Mouse (Mus musculus) E14TG2a.4 (cell line): ENCODE results near the gene E4f1.

Experiments used
- CTCF ChIP-seq: conservative IDR thresholded peaks from 2 replicates; pipeline ENCODE4 v1.5.1; 2014; ENCODE audit warnings: low read length
- NANOG ChIP-seq: IDR thresholded peaks from 2 replicates; pipeline ENCODE4 v1.6.1; 2014; ENCODE audit warnings: borderline replicate concordance, low read length, mixed read lengths

DNA sequence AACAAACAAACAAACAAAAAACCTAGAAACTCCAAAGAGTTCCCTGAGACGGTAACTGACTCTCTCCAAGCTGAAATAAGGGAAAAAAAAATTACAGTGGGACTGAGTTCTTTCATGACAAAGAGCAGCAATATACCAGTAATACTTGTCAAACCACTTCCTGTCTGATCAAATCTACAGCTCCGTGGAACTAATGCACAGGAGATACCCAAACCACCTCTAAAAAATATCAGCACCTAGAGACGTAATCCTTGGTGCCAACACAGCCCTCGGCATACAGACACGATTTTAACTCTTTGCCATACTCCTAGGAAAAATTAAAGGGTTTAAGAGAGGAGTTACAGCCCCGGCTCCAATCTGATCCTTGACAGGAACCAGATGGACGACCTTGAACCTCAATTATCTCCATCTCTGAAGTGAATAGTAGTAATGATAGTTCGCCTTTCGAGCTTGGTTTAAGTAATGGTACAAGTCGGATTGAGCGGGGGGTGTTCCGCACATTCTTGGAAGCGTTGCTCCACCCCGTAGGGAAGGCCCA is 15.8 kb downstream of the E4f1 start:
- TF ChIP-seq CTCF, result no peak
- TF ChIP-seq NANOG, result no peak
